Mouse (Mus musculus): ENCODE data around the gene Prdm2.

Prdm2 gene

DNA sequence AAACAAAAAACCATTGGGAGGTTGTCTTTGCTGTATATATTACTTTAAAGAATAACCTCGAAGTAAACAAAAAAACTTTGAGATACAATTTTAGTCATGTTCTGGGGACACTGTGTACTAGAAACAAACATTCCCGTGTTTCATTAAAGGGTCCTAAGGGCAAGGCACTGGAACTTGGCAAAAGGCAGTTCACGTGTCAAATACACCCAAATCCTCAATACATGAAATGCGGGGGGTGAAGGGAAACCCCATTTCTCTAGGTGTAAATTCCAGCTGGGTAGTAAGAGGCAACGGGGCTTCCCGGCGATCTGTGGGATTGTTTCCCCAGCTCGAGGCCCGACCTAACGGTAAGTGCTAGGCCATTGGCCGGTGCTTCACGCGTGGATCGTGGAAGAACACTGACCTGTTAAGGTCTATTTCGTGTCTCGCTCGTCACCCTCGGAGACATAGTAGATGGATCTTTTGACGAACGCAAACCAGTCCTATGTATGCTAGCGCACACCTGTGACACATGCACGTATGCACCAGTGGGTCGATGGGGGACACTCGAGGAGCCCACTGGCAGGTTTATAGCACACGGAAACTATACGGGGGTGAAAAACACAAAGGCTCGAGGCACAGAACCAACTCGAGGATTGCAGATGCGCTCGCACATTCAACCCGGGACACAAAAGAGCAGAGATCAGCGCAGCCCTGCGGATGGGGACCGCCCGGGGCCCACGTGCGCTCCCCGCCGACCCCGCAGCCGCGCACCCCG is 1.0 kb downstream of the Prdm2 start:
- peak; percentile 11 to 15 for DNase-seq (ENCODE audit: low spot score in 2 of 2)

- no peak for DNase-seq (ENCODE audit: low spot score in 2 of 2)
Measured at GRCm38 (mm10) chr4:143209997-143210396, 2.8 kb downstream of the Prdm2 start.

DNA sequence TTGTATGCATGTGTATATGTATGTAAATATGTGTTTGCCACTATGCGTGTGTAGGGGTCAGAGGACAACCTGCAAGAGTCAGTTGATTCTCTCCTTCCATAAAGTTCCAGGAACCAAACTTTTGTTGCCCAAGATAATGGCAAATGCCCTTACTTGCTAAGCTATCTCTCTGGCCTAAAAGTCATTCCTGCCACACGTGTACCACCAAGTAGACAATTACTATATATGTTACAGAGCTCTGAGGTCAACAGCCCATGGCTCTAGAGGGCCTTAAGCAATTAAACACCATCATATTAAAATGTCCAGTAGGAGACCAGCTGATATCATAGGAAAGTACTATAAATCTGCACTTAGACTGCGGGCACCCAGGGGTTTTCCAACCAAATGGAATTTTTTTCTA is 10.1 kb downstream of the Prdm2 start:
- no peak for DNase-seq (ENCODE audit: low spot score in 2 of 2)

DNA sequence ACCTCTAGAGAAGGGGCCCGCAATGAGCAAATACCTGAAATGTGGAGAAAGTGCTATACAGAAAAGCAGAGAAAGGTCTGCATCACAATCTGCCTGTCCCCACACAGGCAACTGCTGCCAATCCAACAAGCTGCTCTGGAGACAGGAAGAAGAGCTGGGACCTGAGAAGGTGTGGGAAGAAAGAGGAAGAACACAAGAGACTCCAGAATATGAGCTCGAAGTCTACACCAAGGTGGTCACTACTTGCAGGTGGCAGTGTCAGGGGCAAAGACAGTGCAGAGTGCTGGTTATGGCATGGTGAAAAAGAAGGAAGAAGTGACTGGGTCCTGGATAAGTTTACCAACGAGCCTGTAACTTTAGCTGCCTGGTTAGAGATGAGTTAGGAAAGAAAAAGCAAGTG is 14.4 kb downstream of the Prdm2 start:
- DNase-seq (ENCODE audit: low spot score in 2 of 2), result no peak

GRCm38 (mm10) chr4:143197845-143198356 is 14.9 kb downstream of the Prdm2 start:
- no peak for DNase-seq (ENCODE audit: low spot score in 2 of 2)

GRCm38 (mm10) chr4:143194328-143194727 is 18.5 kb downstream of the Prdm2 start:
- DNase-seq (ENCODE audit: low spot score in 2 of 2), result no peak

- DNase-seq (ENCODE audit: low spot score in 2 of 2), result no peak
Measured at GRCm38 (mm10) chr4:143193164-143193563, 19.6 kb downstream of the Prdm2 start.

GRCm38 (mm10) chr4:143191783-143192182 is 21.0 kb downstream of the Prdm2 start:
- DNase-seq (ENCODE audit: low spot score in 2 of 2), result no peak

- DNase-seq (ENCODE audit: low spot score in 2 of 2), result peak in 1 of 2 experiments; percentile 3
Measured at GRCm38 (mm10) chr4:143190657-143191056, 22.1 kb downstream of the Prdm2 start.

DNA sequence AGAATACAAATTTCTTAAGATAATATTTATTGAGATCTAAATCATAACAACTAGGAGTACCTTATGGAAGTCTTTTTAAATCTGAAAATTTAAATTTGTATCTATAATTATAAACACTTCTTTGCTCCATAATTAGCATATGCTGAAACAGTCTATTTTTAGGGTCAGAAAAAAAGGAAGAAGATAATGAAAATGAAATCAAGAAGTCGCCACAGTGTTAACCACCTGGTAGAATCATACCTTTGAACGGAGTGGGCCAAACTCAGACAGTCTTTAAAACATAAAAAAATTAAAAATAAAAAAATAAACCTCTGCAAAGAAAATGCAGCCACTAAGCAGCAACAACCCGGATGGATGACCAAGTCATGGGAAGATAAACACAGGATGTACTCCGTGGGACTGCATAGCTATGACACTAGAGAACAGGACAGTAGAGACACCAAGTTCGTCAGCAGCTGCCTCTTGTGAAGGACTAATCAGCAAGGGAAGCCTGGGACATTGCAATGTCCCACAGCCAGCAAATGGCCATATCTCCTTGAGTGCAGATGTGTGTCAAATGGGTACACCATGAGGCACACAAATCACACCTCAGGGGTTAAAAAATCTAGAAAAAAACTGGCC is 24.1 kb downstream of the Prdm2 start:
- no peak for DNase-seq (ENCODE audit: low spot score in 2 of 2)

DNA sequence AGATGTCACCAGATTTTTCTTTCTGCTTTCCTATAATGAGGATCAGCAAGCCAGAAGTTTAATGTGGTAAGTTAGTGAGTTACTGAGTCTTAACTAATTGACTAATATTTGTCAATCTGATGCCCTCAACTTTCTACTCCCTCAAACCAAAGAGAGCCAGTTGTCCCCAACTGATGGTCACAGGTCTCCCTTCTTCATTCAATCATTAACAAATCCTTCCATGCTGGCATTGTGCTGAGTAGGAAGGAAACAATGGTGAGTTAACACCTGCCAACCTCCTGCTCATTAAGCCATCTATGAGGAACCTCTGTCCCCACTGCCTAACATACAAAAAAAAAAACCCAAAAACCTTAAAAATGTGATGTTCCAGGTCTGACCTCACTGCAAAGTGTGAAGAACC is 26.7 kb downstream of the Prdm2 start:
- DNase-seq (ENCODE audit: low spot score in 2 of 2), result no peak

GRCm38 (mm10) chr4:143185496-143185895 is 27.3 kb downstream of the Prdm2 start:
- DNase-seq (ENCODE audit: low spot score in 2 of 2), result no peak

DNA sequence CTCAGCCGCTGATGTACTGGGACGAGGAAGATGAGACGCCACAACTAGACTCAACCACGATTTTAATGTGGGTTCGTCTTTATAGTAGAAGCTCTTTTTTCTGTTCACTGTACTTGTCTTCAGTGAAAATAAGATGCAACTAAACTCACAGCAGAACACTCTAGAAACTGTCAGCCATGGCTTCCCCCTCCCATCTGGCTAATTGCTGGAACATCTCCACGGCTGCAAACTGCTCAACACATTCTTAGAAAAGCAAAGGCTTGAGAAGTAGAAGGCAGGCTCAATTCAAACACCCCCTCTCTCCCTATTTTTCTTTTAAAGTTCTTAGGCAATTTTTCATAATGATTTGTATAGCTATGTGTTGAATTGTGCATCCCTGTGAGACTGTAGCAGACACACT is 29.7 kb downstream of the Prdm2 start:
- no peak for DNase-seq (ENCODE audit: low spot score in 2 of 2)

- DNase-seq (ENCODE audit: low spot score in 2 of 2), result no peak
Measured at GRCm38 (mm10) chr4:143180731-143181130, 32.1 kb downstream of the Prdm2 start.

DNA sequence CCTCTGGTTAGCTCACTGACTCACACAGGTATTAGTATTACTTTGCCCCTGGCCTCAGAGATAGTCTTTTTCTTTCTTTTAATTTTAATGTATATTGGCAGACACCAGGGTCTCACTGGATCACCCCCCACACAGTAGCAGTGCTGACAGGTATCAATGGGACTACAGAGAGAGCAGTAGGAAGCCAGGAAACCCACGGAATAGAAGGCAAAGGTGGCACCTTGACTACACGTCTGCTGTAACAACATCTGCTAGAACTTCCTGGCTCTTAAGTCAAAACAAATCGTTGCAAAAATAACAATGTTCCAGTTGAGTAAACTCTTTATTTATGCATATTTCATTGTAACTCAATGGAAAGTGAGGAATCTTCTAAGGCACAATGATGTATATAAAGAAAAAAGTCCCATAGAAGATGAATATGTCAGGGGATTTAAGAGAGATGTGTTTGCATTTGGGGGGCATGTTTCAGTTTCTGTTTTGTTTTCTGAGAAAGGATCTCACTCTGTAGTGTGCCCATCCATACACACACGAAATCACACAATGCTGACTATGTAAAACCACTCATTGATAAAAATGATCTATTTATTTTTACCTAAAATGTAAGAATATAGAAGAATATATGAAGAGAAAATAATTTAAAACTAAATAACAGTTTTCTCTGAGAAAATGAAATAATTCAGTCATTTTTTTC is 41.0 kb downstream of the Prdm2 start:
- no peak for DNase-seq (ENCODE audit: low spot score in 2 of 2)

GRCm38 (mm10) chr4:143170290-143170689 is 42.5 kb downstream of the Prdm2 start:
- DNase-seq (ENCODE audit: low spot score in 2 of 2), result no peak

- no peak for DNase-seq (ENCODE audit: low spot score in 2 of 2)
Measured at GRCm38 (mm10) chr4:143168093-143168492, 44.7 kb downstream of the Prdm2 start.

GRCm38 (mm10) chr4:143161619-143162479 is 50.9 kb downstream of the Prdm2 start:
- peak; percentile 99 to 100 for DNase-seq (ENCODE audit: low spot score in 2 of 2)

DNA sequence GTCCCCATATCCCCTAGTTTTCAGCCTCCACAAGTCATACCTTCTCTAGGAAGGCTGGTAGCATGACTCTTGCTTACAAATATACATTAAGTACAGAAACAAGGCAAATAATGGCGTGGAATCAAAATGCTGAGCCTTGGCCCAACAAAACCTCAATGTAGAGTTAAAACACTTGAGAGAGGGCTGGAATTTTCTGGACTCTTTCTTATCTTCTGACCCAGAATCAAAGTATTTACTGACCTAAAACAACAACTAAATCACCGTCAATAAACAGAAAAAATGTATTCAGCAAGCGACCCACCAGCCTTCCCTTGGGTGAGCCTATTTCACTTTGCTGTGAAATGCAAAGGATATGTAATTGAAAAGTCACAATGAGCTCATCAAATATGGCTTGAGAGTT is 52.0 kb downstream of the Prdm2 start:
- no peak for DNase-seq (ENCODE audit: low spot score in 2 of 2)

DNA sequence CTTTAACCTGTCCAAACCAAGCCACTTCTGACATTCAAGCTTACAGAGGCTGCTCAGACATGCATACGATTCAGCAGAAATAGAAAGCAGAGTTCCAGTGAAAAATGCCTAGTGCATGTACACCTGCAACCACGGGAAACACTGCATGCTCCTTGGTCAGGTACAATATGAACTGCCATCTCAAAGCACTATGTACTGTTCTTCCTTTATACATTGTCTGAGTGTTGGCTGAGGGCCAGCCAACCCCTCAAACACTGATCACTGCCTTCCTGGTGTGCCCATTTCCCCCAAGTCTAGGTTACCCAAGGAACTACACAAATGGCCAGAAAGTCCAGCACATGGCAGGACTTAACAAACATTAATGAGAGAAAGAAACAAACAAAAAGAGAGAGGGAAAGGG is 53.5 kb downstream of the Prdm2 start:
- DNase-seq (ENCODE audit: low spot score in 2 of 2), result no peak

DNA sequence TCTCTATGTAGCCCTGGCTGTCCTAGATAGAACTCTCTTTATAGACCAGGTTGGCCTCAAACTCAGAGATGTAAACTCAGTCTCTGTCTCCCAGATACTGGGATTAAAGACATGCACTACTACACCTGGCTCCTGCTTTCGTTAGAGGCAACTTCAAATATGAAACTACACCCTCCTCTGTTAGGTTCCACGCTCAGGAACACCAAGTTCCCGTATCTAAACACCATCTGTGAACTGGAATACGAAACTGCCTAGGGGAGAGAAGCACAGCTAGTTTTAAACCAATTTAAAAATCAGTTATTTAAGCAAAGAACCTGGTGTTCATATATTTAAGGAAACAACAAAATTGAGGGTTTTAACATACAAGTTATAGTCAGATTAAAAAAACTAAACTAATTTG is 56.9 kb downstream of the Prdm2 start:
- DNase-seq (ENCODE audit: low spot score in 2 of 2), result no peak

DNA sequence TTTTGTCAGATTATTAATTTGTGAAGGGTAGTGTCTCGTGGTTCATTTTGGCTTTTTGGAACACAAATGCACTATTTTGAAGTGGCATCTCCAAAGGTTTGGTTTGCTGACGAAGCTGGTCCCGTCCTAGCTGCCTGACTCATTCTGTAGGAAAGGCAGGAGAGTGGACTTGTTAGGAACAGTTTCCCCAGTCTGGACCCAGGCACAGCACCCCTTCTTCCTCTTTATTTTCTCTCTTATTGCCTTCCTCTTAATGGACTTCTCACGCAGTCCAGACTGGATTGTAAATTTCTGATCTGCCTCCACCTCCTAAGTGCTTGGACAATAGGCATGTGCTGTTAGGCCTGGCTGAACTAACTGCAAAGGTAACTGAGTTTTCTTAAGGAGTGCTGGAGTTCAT is 57.8 kb downstream of the Prdm2 start:
- no peak for DNase-seq (ENCODE audit: low spot score in 2 of 2)
